Mouse (Mus musculus) brown adipose tissue, adult 24 weeks (tissue): ENCODE results near the gene Il11ra1. TPM values are rescaled to one million over a fixed set of nuclear protein-coding genes. Genes with fewer than 3 reads are reported as not detected.
"Not testable (repeated sequence)": the region's sequence is repeated elsewhere in the genome, so short reads cannot be mapped to it uniquely, and the experiment has no call there.

ENCODE experiments used
- H3K27ac ChIP-seq: fragments of 200-500 bp; replicated peaks from 2 replicates; pipeline ENCODE4 v1.5.1; 2012; ENCODE audit warnings: low read depth, mild to moderate bottlenecking, low read length
- H3K4me1 ChIP-seq: fragments of 200-500 bp; 2 replicates; pipeline ENCODE4 v1.6.1; 2012; ENCODE audit warnings: low read length, mixed read lengths; ENCODE audit not compliant: control insufficient read depth, insufficient read depth, insufficient read length
- H3K4me3 ChIP-seq: fragments of 200-500 bp; 2 replicates; pipeline ENCODE4 v1.5.1; 2012; ENCODE audit warnings: low read depth, mild to moderate bottlenecking, low read length, moderate library complexity; ENCODE audit not compliant: insufficient read depth
- polyA plus RNA-seq: library from polyadenylated mRNA; stranded (reverse); fragments of >200 nt; gene quantifications from 2 replicates; pipeline ENCODE4 v1.2.4, GENCODE M21; 2012; ENCODE audit not compliant: missing spikeins, insufficient read depth, insufficient read length

The Il11ra1 gene
- polyA plus RNA-seq, 1 experiment: 56.1 TPM

DNA sequence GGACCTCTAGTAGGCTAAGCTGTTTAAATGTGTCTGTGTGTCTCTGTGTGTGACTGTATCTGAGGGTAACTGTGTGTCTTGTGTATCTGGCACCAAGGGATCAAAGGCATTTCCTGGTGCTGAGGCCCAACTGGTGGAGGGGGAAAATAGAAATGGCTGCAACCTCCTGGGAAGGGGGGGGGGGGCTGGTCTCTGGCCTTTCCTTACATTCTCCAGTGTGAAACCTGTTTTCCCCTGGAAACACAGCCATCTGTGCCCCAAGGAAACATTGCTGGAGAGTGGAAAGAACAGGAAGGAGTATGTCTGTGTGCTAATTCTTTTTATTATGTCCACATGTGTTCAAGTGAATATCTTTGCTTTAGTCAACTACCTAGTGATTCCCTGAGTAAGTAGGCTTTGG, 61.9 kb downstream of the Il11ra1 start:
- Histone ChIP-seq H3K4me1 (peaks cover 7% of the 10 kb centered on the region), H3K4me3 (peak overlapping the region; percentile 63; the same call in 1 of the 2 replicates), H3K27ac (no peak overlapping the region)

GRCm38 (mm10) chr4:41762099-41762687, 62.4 kb downstream of the Il11ra1 start:
- H3K27ac ChIP-seq: no peak overlapping the region
- H3K4me1 ChIP-seq: peaks cover 7% of the 10 kb centered on the region
- H3K4me3 ChIP-seq: 0 out of 2 replicates have a peak overlapping the region, but pooled peaks have one; percentile 7

DNA sequence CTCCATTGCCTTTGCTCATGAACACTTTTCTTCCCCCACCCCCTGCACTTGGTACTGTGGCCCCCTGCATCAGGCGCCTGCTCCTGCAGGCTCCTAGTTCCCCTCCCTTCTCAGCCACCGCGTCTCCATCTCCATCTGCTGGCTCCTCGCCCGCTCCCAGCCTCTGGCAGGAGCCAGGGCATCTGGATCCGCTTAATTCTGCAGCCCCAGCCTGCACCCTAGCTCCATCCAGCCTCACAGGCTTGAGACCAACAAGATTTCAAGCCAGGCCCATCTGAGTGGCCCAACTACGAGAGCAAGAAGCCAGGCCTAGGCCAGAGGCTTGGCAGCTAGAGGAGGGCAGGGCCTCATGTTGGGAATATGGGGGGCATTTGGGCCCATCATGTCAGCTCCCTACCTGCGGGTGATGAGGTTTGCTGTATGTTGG, 62.9 kb downstream of the Il11ra1 start:
- H3K4me3 ChIP-seq: 0 out of 2 replicates have a peak overlapping the region, but pooled peaks have one; percentile 7
- not testable (repeated sequence) for H3K27ac ChIP-seq

GRCm38 (mm10) chr4:41763176-41763575, 63.4 kb downstream of the Il11ra1 start:
- not testable (repeated sequence) for H3K4me3 ChIP-seq, H3K4me1 ChIP-seq, H3K27ac ChIP-seq

More for the DNA sequence above, 62.9 kb downstream of the Il11ra1 start:
- H3K4me1 ChIP-seq: not testable (repeated sequence)

GRCm38 (mm10) chr4:41767301-41767700, 67.5 kb downstream of the Il11ra1 start:
- H3K4me1 ChIP-seq, H3K4me3 ChIP-seq, H3K27ac ChIP-seq: not testable (repeated sequence)

GRCm38 (mm10) chr4:41772946-41773345, 73.2 kb downstream of the Il11ra1 start:
- Histone ChIP-seq H3K4me3 (peak overlapping the region; percentile 59), H3K27ac (peak overlapping the region; percentile 31)
- not testable (repeated sequence) for H3K4me1 ChIP-seq

GRCm38 (mm10) chr4:41773502-41773901, 73.7 kb downstream of the Il11ra1 start:
- H3K4me1 ChIP-seq: not testable (repeated sequence)
- H3K4me3 ChIP-seq: peak overlapping the region; percentile 62
- H3K27ac ChIP-seq: peak overlapping the region; percentile 90

DNA sequence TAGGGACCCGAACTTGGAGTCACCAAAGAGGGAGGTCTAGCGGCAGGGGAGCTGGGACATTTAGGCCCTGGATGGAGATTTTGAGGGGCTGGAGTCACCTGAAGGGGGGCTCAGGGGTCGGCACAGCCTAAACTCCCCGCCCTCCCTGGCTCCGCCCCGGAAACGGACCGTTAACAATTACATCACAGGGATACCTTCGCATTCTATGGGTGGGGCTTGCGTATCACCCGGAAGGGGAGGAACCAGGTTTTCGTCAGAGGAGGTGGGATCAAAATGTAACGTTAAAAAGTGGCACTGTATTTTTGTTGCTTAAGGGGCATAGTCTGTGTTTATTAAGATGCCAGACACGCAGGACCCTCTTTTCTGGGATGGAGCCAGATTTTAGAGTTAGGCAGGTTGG, 74.2 kb downstream of the Il11ra1 start, which contains the start of gene Ccl27a:
Gene Ccl27a (minus strand): TSS at position 246 of the 400 bp plus-strand sequence.
- peak within 1 kb of the TSS; percentile 90 for H3K27ac ChIP-seq
- H3K4me3 ChIP-seq: peak within 1 kb of the TSS; percentile 62
- H3K4me1 ChIP-seq: not testable (repeated sequence)

GRCm38 (mm10) chr4:41774506-41774905, 74.7 kb downstream of the Il11ra1 start:
- H3K27ac ChIP-seq: peak overlapping the region; percentile 78
- peak overlapping the region; percentile 18; the same call in 1 of the 2 replicates for H3K4me3 ChIP-seq
- not testable (repeated sequence) for H3K4me1 ChIP-seq

- not testable (repeated sequence) for H3K4me3 ChIP-seq, H3K27ac ChIP-seq, H3K4me1 ChIP-seq
Observed at GRCm38 (mm10) chr4:41775840-41776239, 76.1 kb downstream of the Il11ra1 start.

GRCm38 (mm10) chr4:41781271-41781670, 81.5 kb downstream of the Il11ra1 start:
- not testable (repeated sequence) for H3K4me1 ChIP-seq, H3K4me3 ChIP-seq, H3K27ac ChIP-seq

- H3K27ac ChIP-seq, H3K4me3 ChIP-seq, H3K4me1 ChIP-seq: not testable (repeated sequence)
Observed at GRCm38 (mm10) chr4:41781748-41782485, 82.1 kb downstream of the Il11ra1 start.

DNA sequence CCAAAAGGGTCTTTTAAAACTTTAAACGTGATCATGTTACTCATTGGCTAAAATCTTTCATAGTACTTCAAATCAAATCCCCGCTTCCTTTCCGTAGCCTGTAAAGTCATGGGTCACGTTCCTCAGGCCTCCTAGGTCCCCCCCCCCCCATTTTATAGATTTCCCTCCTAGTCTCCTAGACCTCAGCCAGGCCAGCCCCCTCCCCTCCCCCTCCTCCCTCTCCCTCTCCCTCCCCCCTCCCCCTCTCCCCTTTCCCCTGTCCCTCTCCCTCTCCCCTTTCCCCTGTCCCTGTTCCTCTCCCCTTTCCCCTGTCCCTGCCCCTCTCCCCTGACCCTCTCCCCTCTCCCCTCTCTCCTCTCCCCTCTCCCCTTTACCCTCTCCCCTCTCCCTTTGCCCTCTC, 82.9 kb downstream of the Il11ra1 start:
- H3K27ac ChIP-seq, H3K4me3 ChIP-seq, H3K4me1 ChIP-seq: not testable (repeated sequence)

DNA sequence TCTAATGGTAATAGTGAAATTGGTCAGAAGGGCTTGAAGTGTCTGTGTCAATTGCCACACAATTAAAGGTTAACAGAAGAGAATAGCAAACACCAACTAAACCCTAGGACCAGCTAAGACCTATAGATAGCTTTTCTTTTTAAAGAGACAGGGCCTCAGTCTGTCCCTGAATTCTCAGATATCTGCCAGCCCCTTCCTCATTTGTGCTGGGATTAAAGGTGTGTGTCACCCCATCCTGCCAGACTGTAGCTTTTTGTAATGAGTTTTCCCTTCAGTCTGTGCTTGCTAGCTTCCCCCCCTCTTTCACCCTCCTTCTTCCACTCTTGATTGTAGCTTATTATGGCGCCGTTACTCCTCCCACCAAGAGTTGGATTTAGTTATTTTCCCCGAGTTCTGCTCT, 83.4 kb downstream of the Il11ra1 start:
- H3K4me3 ChIP-seq, H3K4me1 ChIP-seq, H3K27ac ChIP-seq: not testable (repeated sequence)
